Mouse (Mus musculus) brain, embryonic 14.5 days (tissue): ENCODE data around the gene Pla2g6.

Experiments used
- CTCF ChIP-seq: fragments of 200-500 bp; IDR thresholded peaks from 2 replicates; pipeline ENCODE4 v1.5.1; 2012; ENCODE audit warnings: inconsistent platforms, mild to moderate bottlenecking, moderate library complexity, borderline replicate concordance; ENCODE audit not compliant: insufficient read depth, insufficient read length; ENCODE audit errors: extremely low read depth
- POLR2A ChIP-seq: fragments of 200-500 bp; IDR thresholded peaks from 2 replicates; pipeline ENCODE4 v1.6.1; 2012; ENCODE audit warnings: mild to moderate bottlenecking, inconsistent platforms, borderline replicate concordance; ENCODE audit not compliant: poor library complexity, insufficient read depth, insufficient read length, severe bottlenecking; ENCODE audit errors: extremely low read depth

- TF ChIP-seq POLR2A = no peak
- TF ChIP-seq CTCF = no peak
Measured at GRCm38 (mm10) chr15:79348651-79349050, 20.5 kb upstream of the Pla2g6 start.
